Mouse (Mus musculus) embryonic facial prominence, embryonic 14.5 days (tissue): ENCODE data around the gene Kcna2. TPM values are rescaled to one million over a fixed set of nuclear protein-coding genes. Genes with fewer than 3 reads are reported as not detected.

Experiments used
- ATAC-seq: fragments of 200-750 bp; cut with Nextera tagmentation; 2 replicates; pipeline ENCODE4 v1.8.0; 2017; ENCODE audit warnings: low read depth, moderate number of reproducible peaks, moderate TSS enrichment
- DNase-seq: peaks from one replicate; pipeline ENCODE4 v3.0.0-alpha.2; 2015; ENCODE audit warnings: low spot score
- H3K27ac ChIP-seq: fragments of 300-500 bp; sonication (generic); replicated peaks from 2 replicates; pipeline ENCODE4 v1.5.1; 2014; ENCODE audit warnings: low read depth, mild to moderate bottlenecking, low read length, moderate library complexity
- H3K27me3 ChIP-seq: fragments of 300-500 bp; sonication (generic); replicated peaks from 2 replicates; pipeline ENCODE4 v1.6.1; 2014; ENCODE audit warnings: low read length; ENCODE audit not compliant: control insufficient read depth, insufficient read depth
- H3K36me3 ChIP-seq: fragments of 300-500 bp; sonication (generic); 2 replicates; pipeline ENCODE4 v1.6.1; 2014; ENCODE audit warnings: low read length, mixed read lengths; ENCODE audit not compliant: control insufficient read depth, insufficient read depth
- H3K4me1 ChIP-seq: fragments of 300-500 bp; sonication (generic); 2 replicates; pipeline ENCODE4 v1.6.1; 2014; ENCODE audit warnings: antibody characterized with exemption, low read length; ENCODE audit not compliant: control insufficient read depth, insufficient read depth
- H3K4me2 ChIP-seq: fragments of 300-500 bp; sonication (generic); 2 replicates; pipeline ENCODE4 v1.6.1; 2014; ENCODE audit warnings: low read depth, mild to moderate bottlenecking, low read length, moderate library complexity, mixed read lengths
- H3K4me3 ChIP-seq: fragments of 300-500 bp; sonication (generic); 2 replicates; pipeline ENCODE4 v1.5.1; 2014; ENCODE audit warnings: low read depth, mild to moderate bottlenecking, low read length
- H3K9ac ChIP-seq: fragments of 300-500 bp; sonication (generic); 2 replicates; pipeline ENCODE4 v1.6.1; 2014; ENCODE audit warnings: low read depth, mild to moderate bottlenecking, low read length, moderate library complexity, mixed read lengths
- H3K9me3 ChIP-seq: fragments of 300-500 bp; sonication (generic); 2 replicates; pipeline ENCODE4 v1.6.1; 2016; ENCODE audit warnings: low read length; ENCODE audit not compliant: control insufficient read depth
- WGBS: fragments of 180-500 bp; shearing (Covaris S2); extraction: QIAGEN DNeasy Blood & Tissue Kit; methylation state at CpG from one replicate; pipeline ENCODE4 v1.1.7; 2014; 5-methylcytosine and 5-hydroxymethylcytosine counted together
- polyA plus RNA-seq: library from polyadenylated mRNA; unstranded; fragments of >200 nt; fragmentation: Nextera tagmentation; extraction: Ambion mirVana; gene quantifications from 2 replicates; pipeline ENCODE4 v1.2.1, GENCODE M21; 2014

The Kcna2 gene
- polyA plus RNA-seq, 1 experiment from 2014 or later: 0.42 TPM

DNA sequence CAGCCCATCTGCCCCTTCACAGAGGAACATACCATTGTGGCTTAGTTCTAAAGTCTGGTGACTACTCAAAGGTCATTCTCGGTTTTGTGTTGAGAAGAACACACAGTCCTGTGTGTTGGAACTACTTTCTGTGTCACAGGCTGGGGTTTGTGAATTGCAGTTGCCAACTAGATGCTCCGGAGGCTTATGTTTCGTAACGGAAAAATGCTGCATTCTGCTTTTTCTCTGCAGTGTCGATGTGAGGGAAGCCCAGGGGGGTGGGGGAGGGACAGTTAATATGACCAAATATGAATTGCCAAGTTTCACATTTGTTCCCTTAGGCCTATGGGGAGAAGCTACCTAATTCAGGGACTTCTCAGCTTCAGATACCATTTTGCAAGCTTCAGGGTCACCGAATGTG lies 5.0 kb downstream of the Kcna2 start:
- no peaks in the 10 kb centered on the region for H3K9me3 ChIP-seq
- H3K27ac ChIP-seq: no peak overlapping the region
- H3K4me3 ChIP-seq: no peak overlapping the region
- no peak overlapping the region for H3K9ac ChIP-seq
- H3K4me1 ChIP-seq: peaks cover 3% of the 10 kb centered on the region; the same call in 1 of the 2 replicates
- DNase-seq: no peak
- WGBS: 64% methylated on average over 6 of the region's 6 CpGs
- no peak for ATAC-seq
- peaks cover 29% of the 10 kb centered on the region for H3K27me3 ChIP-seq
- no peak overlapping the region for H3K4me2 ChIP-seq
- no peaks in the 10 kb centered on the region for H3K36me3 ChIP-seq

DNA sequence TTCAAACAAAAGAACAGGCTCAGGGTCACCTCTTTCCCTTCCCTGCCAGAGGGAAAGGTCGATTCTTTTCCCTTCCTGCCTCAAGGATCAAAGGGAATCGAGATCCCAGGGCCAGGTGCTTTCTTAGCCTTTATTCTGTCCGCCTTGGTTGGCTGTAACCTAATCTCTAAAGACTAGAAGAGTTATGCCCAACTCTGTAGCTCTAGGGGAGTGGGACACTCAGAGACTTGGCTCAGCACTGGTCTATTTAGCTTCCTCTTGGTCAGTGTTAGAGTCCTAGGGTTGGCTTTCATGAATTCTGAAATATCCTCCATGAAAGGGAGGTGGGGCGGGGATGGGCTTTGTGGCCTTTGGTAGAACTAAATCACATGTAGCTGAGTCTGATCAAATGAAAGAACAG lies 11.6 kb downstream of the Kcna2 start:
- H3K9me3 ChIP-seq: no peaks in the 10 kb centered on the region
- no peaks in the 10 kb centered on the region for H3K27me3 ChIP-seq
- no peaks in the 10 kb centered on the region for H3K36me3 ChIP-seq
- no peak for ATAC-seq
- H3K4me1 ChIP-seq: no peaks in the 10 kb centered on the region
- no peak overlapping the region for H3K27ac ChIP-seq
- DNase-seq: no peak
- no peak overlapping the region for H3K4me2 ChIP-seq
- no peak overlapping the region for H3K9ac ChIP-seq
- no peak overlapping the region for H3K4me3 ChIP-seq
- 47% methylated on average over 4 of the region's 4 CpGs for WGBS

DNA sequence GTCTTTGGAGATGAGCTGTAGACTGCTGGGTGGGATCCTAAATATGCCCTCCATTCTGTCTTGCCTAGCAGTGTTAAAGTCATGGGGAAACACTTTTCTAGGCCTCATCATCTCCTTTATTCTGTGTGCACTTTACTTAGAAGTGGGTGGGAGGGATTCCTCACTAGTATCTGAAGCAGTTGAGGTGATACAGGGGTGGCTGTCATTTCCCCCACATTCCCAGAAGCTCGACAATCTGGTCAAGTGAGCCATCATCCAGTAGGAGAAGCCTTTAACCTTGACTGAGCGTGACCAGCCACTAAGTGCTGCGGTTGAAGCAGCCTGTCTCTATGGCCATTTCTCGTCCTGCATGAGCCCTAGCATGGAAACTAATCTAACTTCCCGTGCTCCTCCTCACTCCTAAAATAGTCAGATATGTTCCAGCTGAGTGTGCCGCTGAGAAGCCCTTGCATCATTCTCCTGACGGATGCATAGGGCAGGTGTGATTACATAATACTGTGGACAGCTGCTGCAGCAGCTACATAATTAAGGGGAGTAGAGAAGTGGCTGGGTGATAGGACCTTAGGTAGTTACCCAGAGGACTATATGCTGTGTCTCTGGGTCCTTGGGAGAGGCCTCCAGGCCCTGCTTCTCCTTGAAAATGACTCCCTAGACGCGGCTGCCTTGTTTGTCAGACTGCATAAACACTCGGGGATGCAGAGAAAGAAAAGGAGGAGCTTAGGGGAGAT lies 12.2 kb downstream of the Kcna2 start:
- no peaks in the 10 kb centered on the region for H3K27me3 ChIP-seq
- DNase-seq (peak; percentile 38), ATAC-seq (peak; percentile 78)
- 65% methylated on average over 10 of the region's 10 CpGs for WGBS
- no peaks in the 10 kb centered on the region for H3K9me3 ChIP-seq
- no peak overlapping the region for H3K4me3 ChIP-seq
- no peak overlapping the region for H3K9ac ChIP-seq
- no peaks in the 10 kb centered on the region for H3K36me3 ChIP-seq
- no peaks in the 10 kb centered on the region for H3K4me1 ChIP-seq
- no peak overlapping the region for H3K27ac ChIP-seq
- H3K4me2 ChIP-seq: no peak overlapping the region

DNA sequence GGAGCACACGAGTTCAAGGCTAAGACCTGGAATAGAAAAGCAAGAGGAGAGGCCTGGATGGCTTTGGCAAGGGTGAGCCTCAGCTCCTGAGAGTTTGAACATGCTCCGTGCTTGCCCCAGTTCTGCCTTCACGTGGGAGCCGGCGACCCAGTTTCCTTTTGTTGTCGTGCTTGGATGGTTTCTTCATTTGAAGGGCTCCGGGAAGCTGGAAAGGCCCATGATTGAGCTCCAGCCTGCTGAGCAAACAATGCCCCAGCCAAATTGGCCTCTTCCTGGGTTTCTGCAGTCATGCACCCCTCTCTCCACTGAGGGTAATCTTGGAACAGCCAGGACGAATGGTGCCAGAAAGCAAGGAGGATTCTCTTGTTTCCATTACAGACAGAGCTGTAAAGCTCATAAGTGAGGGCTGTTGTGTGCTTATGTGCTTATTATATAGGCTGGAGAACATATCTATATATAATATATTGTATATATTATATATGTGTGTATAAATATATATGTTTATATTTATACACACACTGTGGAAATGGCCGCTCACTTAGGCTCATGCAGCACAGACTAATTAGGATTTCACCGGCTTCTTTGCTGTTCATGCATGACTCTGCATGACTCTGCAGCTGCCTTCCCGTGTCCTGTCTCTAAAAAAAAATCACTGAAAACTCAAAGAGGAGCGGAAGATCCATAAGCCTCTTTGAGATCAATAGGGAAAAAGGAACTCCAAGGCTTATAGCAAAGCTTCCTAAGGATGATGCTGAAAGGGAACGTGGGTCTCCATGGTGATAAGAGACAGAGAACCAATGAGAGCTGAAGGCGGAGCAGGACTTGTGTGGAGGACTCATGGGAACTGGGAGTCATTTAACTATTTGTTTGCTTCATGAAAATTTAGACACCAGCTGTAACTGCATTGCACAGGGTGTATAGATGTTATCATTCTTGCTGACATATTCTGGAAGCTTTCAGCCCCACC lies 13.1 kb downstream of the Kcna2 start:
- DNase-seq: peak; percentile 38
- ATAC-seq: peak; percentile 58; the same call in 1 of the 2 replicates
- no peak overlapping the region for H3K4me3 ChIP-seq
- 45% methylated on average over 14 of the region's 14 CpGs for WGBS
- no peaks in the 10 kb centered on the region; the same call in 1 of the 2 replicates for H3K27me3 ChIP-seq
- H3K4me2 ChIP-seq: no peak overlapping the region
- no peak overlapping the region for H3K9ac ChIP-seq
- H3K36me3 ChIP-seq: no peaks in the 10 kb centered on the region
- H3K9me3 ChIP-seq: no peaks in the 10 kb centered on the region
- H3K27ac ChIP-seq: no peak overlapping the region
- no peaks in the 10 kb centered on the region for H3K4me1 ChIP-seq

DNA sequence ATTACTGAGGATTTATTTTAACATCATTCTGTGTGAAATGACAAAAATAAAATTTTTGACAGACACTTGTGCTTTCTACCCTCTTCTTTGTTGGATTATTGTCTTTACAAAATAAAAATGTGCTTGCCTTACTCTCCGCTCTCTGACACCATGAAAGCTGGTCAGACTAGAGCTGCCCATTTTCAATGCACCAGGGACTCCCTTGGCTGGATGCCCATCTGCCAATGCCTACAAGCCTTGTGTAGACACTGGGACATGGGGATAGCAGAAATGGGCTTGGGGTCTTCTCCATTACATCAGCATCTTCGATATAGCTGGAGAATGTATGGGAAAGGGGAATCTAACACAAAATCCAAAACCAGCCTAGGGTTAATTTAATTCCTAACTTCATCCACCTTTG lies 14.0 kb downstream of the Kcna2 start:
- H3K27me3 ChIP-seq: no peaks in the 10 kb centered on the region; the same call in 1 of the 2 replicates
- no peak overlapping the region for H3K27ac ChIP-seq
- no peaks in the 10 kb centered on the region for H3K9me3 ChIP-seq
- WGBS: 89% methylated on average over 2 of the region's 2 CpGs
- no peaks in the 10 kb centered on the region for H3K4me1 ChIP-seq
- H3K36me3 ChIP-seq: no peaks in the 10 kb centered on the region
- no peak overlapping the region for H3K4me2 ChIP-seq
- H3K4me3 ChIP-seq: no peak overlapping the region
- H3K9ac ChIP-seq: no peak overlapping the region
- DNase-seq (no peak), ATAC-seq (no peak)

DNA sequence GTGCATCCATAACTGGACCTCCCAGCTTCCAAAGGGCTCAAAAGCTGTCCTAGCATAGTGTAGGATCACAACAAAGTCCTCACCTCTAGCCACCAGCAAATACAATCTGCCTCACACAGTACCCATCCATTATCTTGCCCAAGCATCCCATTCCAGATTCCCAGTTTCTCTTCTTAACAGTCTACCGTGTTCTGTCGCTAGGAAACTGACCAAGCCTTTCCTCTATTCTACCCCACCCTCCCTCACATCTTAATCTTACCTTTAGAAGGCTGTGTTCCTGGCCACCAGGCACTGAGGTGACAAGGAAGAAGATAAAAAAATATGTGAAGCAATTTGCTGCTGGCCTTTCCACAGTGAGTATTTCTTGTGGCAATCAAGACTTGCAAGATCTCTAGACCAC lies 14.8 kb downstream of the Kcna2 start:
- H3K4me1 ChIP-seq: no peaks in the 10 kb centered on the region
- H3K9ac ChIP-seq: no peak overlapping the region
- no peak overlapping the region for H3K4me3 ChIP-seq
- no peaks in the 10 kb centered on the region for H3K9me3 ChIP-seq
- 85% methylated on average over 2 of the region's 2 CpGs for WGBS
- H3K4me2 ChIP-seq: no peak overlapping the region
- ATAC-seq (no peak), DNase-seq (no peak)
- no peaks in the 10 kb centered on the region for H3K36me3 ChIP-seq
- no peaks in the 10 kb centered on the region; the same call in 1 of the 2 replicates for H3K27me3 ChIP-seq
- H3K27ac ChIP-seq: no peak overlapping the region

DNA sequence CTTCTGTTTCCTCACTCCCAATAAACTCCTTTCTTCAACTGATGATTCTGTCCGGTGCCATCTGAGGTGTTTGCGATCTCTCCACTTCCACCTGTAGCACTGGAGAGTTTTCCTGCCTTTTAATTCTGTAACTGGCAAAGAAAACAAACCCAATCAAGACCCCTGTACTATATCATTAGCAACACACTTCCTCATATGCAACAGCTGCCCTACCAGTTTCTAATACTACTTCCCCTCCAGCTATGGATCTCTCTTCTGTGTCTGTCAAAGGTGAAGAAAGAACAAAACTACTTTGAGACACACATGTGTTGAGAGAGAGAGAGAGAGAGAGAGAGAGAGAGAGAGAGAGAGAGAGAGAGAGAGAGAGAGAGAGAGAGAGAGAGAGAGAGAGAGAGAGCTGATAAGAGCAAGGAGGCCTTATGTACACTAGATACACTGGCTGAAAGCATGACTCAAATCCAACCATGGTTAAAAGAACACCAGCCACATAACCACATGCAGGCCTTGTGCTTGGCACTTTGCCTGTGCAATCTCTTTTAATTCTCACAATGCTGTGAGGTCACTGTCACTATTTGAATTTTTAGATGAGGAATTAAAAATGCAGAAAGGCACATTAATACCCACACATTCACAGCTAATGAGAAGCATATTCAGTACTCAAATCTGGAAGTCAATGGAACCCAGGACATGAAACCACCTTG lies 19.1 kb downstream of the Kcna2 start:
- DNase-seq (no peak), ATAC-seq (no peak)
- no peak overlapping the region for H3K9ac ChIP-seq
- H3K36me3 ChIP-seq: no peaks in the 10 kb centered on the region
- no peak overlapping the region for H3K4me3 ChIP-seq
- H3K4me1 ChIP-seq: no peaks in the 10 kb centered on the region
- H3K4me2 ChIP-seq: no peak overlapping the region
- H3K27ac ChIP-seq: no peak overlapping the region
- 83% methylated on average over 2 of the region's 2 CpGs for WGBS
- no peaks in the 10 kb centered on the region; the same call in 1 of the 2 replicates for H3K27me3 ChIP-seq
- H3K9me3 ChIP-seq: no peaks in the 10 kb centered on the region

DNA sequence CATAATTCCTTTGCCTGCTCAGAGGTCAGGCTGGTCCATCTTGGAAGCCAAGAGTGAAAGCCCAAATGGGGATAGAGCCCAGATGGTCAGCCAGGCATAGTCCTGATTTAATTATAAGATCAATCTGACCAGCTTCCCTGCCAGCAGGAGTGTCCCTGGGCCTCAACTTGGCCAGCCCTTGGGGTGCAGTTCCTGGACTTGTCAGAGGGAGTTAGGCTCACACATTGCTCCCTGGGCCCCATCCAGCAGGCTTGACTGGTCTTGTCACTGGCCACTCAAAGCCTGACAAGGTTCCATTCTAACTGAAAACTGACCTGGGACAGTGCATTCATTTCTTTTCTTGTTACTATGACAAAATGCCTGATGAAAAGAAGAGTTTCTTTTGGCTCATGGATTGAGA lies 21.4 kb downstream of the Kcna2 start:
- H3K36me3 ChIP-seq: no peaks in the 10 kb centered on the region
- DNase-seq (no peak), ATAC-seq (no peak)
- H3K4me1 ChIP-seq: no peaks in the 10 kb centered on the region
- H3K9me3 ChIP-seq: no peaks in the 10 kb centered on the region
- no peaks in the 10 kb centered on the region; the same call in 1 of the 2 replicates for H3K27me3 ChIP-seq
- H3K4me2 ChIP-seq: no peak overlapping the region
- H3K27ac ChIP-seq: no peak overlapping the region
- no peak overlapping the region for H3K4me3 ChIP-seq
- H3K9ac ChIP-seq: no peak overlapping the region
